Mouse (Mus musculus) midbrain, embryonic 14.5 days (tissue): ENCODE measurements around the gene Xxylt1. TPM values are rescaled to one million over a fixed set of nuclear protein-coding genes. Genes with fewer than 3 reads are reported as not detected.

ENCODE experiments used
- ATAC-seq: fragments of 200-750 bp; cut with Nextera tagmentation; 2 replicates; pipeline ENCODE4 v1.8.0; 2017; ENCODE audit warnings: moderate number of reproducible peaks, moderate library complexity; ENCODE audit not compliant: low FRiP score, low TSS enrichment
- DNase-seq: peaks from one replicate; pipeline ENCODE4 v3.0.0-alpha.2; 2015
- H3K27ac ChIP-seq: fragments of 300-500 bp; sonication (generic); replicated peaks from 2 replicates; pipeline ENCODE4 v1.5.1; 2014; ENCODE audit warnings: mild to moderate bottlenecking, low read depth, low read length, moderate library complexity
- H3K27me3 ChIP-seq: fragments of 300-500 bp; sonication (generic); 2 replicates; pipeline ENCODE4 v1.6.1; 2014; ENCODE audit warnings: low read length, control low read depth, mixed read lengths; ENCODE audit not compliant: control insufficient read depth, insufficient read depth
- H3K36me3 ChIP-seq: fragments of 300-500 bp; sonication (generic); 2 replicates; pipeline ENCODE4 v1.6.1; 2014; ENCODE audit warnings: low read length, control low read depth; ENCODE audit not compliant: control insufficient read depth, insufficient read depth
- H3K4me1 ChIP-seq: fragments of 300-500 bp; sonication (generic); 2 replicates; pipeline ENCODE4 v1.6.1; 2014; ENCODE audit warnings: mild to moderate bottlenecking, antibody characterized with exemption, low read length, control low read depth; ENCODE audit not compliant: control insufficient read depth, insufficient read depth
- H3K4me2 ChIP-seq: fragments of 300-500 bp; sonication (generic); 2 replicates; pipeline ENCODE4 v1.6.1; 2014; ENCODE audit warnings: mild to moderate bottlenecking, low read length, moderate library complexity
- H3K4me3 ChIP-seq: fragments of 300-500 bp; sonication (generic); replicated peaks from 2 replicates; pipeline ENCODE4 v1.5.1; 2014; ENCODE audit warnings: low read depth, low read length
- H3K9ac ChIP-seq: fragments of 300-500 bp; sonication (generic); replicated peaks from 2 replicates; pipeline ENCODE4 v1.6.1; 2014; ENCODE audit warnings: mild to moderate bottlenecking, low read length, moderate library complexity
- H3K9me3 ChIP-seq: fragments of 300-500 bp; sonication (generic); 2 replicates; pipeline ENCODE4 v1.6.1; 2016; ENCODE audit warnings: low read length, control low read depth, mixed read lengths; ENCODE audit not compliant: control insufficient read depth
- WGBS: fragments of 180-500 bp; shearing (Covaris S2); extraction: QIAGEN DNeasy Blood & Tissue Kit; methylation state at CpG from one replicate; pipeline ENCODE4 v1.1.7; 2014; 5-methylcytosine and 5-hydroxymethylcytosine counted together
- polyA plus RNA-seq: library from polyadenylated mRNA; unstranded; fragments of >200 nt; fragmentation: Nextera tagmentation; extraction: Ambion mirVana; gene quantifications from 2 replicates; pipeline ENCODE4 v1.2.1, GENCODE M21; 2014

Xxylt1 gene
- polyA plus RNA-seq, 1 experiment from 2014 or later, result 14.4 TPM

DNA sequence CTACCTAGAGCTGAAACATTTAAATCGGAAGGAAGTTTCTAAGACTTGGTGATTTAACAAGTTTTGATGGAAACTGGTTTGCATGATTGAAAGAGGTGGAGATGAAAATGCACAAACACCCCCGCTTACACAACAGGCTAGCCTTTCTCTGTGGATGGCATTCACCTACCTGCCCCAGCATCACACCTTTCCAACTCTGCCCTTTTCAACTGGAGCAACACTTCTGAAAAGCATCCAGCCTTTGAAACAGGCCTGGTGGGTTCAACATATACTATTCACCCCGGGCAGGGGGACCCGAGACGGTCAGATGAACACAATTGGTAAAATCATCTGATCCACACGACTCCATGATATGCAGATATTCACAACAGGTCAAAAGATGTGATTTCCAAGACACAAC lies 659 bp upstream of the Xxylt1 start:
- Histone ChIP-seq H3K9ac (no peak overlapping the region), H3K27me3 (no peaks in the 10 kb centered on the region), H3K9me3 (no peaks in the 10 kb centered on the region), H3K4me3 (0 out of 2 replicates have a peak overlapping the region, but pooled peaks have one; percentile 76), H3K36me3 (no peaks in the 10 kb centered on the region), H3K4me1 (peaks cover 11% of the 10 kb centered on the region), H3K4me2 (peak overlapping the region; percentile 96; the same call in 1 of the 2 replicates), H3K27ac (no peak overlapping the region)
- ATAC-seq, result no peak
- no peak for DNase-seq
- WGBS, result 66% methylated on average over 6 of the region's 6 CpGs

DNA sequence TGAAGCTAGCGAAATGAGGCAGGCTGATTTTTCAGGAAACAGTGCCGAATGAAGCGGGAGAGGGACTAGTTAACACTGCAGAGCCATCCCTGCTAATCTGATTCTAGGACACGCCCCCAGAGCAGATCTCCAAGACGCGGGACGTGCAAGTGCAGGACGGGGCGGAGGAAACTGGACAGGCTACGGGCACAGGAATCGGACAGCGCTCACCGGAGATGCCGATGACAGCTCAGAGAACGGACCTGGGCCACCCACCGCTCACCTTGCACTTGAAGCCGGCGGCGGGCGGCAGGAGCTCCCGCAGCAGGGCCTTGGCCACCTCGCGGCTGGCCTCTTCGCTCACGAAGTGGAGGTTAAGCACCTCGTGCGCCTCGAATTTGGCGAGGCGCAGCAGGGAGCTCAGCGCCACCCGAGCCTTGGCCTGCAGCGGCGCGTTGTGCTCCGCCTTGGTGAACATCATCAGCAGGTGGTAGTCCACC lies 620 bp downstream of the Xxylt1 start:
- WGBS, result under 1% methylated on average over 36 of the region's 36 CpGs
- peak; percentile 62 for ATAC-seq
- peaks cover 11% of the 10 kb centered on the region for H3K4me1 ChIP-seq
- peak; percentile 79 for DNase-seq
- H3K27me3 ChIP-seq, result no peaks in the 10 kb centered on the region
- peak overlapping the region; percentile 96 for H3K4me2 ChIP-seq
- peak overlapping the region; percentile 76 for H3K4me3 ChIP-seq
- H3K9me3 ChIP-seq, result no peaks in the 10 kb centered on the region
- H3K36me3 ChIP-seq, result no peaks in the 10 kb centered on the region
- H3K9ac ChIP-seq, result peak overlapping the region; percentile 70
- peak overlapping the region; percentile 88 for H3K27ac ChIP-seq

- 96% methylated on average over 5 of the region's 5 CpGs for WGBS
- H3K9me3 ChIP-seq, result no peaks in the 10 kb centered on the region
Measured at GRCm38 (mm10) chr16:31077396-31077795, 3.8 kb downstream of the Xxylt1 start.

DNA sequence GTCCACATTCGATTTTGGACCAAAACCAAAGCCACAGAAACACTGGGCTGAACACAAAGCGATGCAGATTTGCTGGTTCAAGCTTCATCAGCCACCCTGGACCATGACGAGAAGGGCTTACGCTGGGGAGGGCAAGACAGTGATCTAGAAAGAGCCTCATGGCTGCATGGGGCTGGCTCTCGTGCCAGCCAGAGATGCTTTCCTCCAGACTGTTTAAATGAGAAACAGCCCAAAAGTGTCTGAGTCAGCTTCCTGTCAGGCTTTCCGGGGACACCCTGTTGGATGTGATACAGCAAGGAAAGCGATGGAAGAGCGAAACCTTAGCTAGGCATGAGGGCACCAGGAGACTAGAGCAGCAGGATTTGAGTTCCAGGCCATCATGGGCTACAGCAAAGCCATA lies 4.8 kb downstream of the Xxylt1 start:
- Histone ChIP-seq H3K27me3 (no peaks in the 10 kb centered on the region), H3K36me3 (no peaks in the 10 kb centered on the region), H3K9me3 (no peaks in the 10 kb centered on the region), H3K9ac (no peak overlapping the region), H3K4me2 (no peak overlapping the region), H3K4me3 (no peak overlapping the region), H3K4me1 (peaks cover 11% of the 10 kb centered on the region), H3K27ac (no peak overlapping the region)
- ATAC-seq (no peak), DNase-seq (no peak)
- WGBS, result 93% methylated on average over 8 of the region's 8 CpGs

More at GRCm38 (mm10) chr16:31077396-31077795, 3.8 kb downstream of the Xxylt1 start:
- no peaks in the 10 kb centered on the region for H3K36me3 ChIP-seq
- peaks cover 11% of the 10 kb centered on the region for H3K4me1 ChIP-seq
- no peaks in the 10 kb centered on the region for H3K27me3 ChIP-seq
- DNase-seq (no peak), ATAC-seq (no peak)
- H3K4me3 ChIP-seq, result no peak overlapping the region
- H3K27ac ChIP-seq, result no peak overlapping the region
- no peak overlapping the region for H3K4me2 ChIP-seq
- no peak overlapping the region for H3K9ac ChIP-seq

DNA sequence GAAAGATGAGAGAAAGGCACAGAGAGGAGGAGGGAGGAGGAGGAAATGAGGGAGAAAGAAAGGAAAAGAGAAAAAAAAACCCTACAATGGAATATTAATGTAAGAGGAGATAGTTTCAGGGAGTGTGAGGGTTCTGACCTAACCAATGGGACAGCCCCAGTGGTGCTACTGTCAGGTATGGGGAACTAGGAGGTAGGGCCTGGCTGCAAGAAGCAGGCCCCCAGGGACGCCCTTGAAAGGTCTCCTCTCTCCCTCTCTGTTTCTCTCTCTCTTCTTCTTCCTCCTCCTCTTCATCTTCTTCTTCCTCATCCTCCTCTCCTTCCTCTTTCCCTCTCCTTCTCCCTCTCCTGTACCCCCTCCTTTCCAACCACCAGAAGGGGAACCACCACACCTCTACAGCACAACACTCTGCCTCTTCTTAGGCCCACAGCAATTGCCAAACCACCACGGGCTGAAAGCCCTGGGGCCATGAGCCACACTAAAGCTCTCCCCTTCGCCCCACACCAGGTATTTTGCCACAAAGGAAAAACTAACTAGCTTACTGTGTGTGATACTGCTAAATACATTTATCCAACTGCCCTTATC lies 6.8 kb downstream of the Xxylt1 start:
- no peak for ATAC-seq
- no peak overlapping the region for H3K9ac ChIP-seq
- no peaks in the 10 kb centered on the region for H3K9me3 ChIP-seq
- H3K4me3 ChIP-seq, result no peak overlapping the region
- no peak overlapping the region for H3K4me2 ChIP-seq
- DNase-seq, result no peak
- no peaks in the 10 kb centered on the region for H3K36me3 ChIP-seq
- 79% methylated on average over 3 of the region's 3 CpGs for WGBS
- no peaks in the 10 kb centered on the region for H3K27me3 ChIP-seq
- H3K27ac ChIP-seq, result no peak overlapping the region
- peaks cover 5% of the 10 kb centered on the region; the same call in 1 of the 2 replicates for H3K4me1 ChIP-seq

GRCm38 (mm10) chr16:31071731-31072130 lies 9.5 kb downstream of the Xxylt1 start:
- DNase-seq (no peak), ATAC-seq (no peak)
- H3K27me3 ChIP-seq, result no peaks in the 10 kb centered on the region
- H3K9me3 ChIP-seq, result no peaks in the 10 kb centered on the region
- H3K4me1 ChIP-seq, result peaks cover 3% of the 10 kb centered on the region; the same call in 1 of the 2 replicates
- no peak overlapping the region for H3K4me3 ChIP-seq
- H3K4me2 ChIP-seq, result no peak overlapping the region
- no peaks in the 10 kb centered on the region for H3K36me3 ChIP-seq
- WGBS, result 70% methylated on average over 6 of the region's 6 CpGs
- no peak overlapping the region for H3K27ac ChIP-seq
- H3K9ac ChIP-seq, result no peak overlapping the region

- WGBS, result 23% methylated on average over 21 of the region's 21 CpGs
Measured at GRCm38 (mm10) chr16:31070358-31071133, 10.7 kb downstream of the Xxylt1 start.

GRCm38 (mm10) chr16:31069211-31070166 lies 11.7 kb downstream of the Xxylt1 start:
- Histone ChIP-seq H3K4me1 (peaks cover 3% of the 10 kb centered on the region; the same call in 1 of the 2 replicates), H3K9me3 (no peaks in the 10 kb centered on the region), H3K27me3 (no peaks in the 10 kb centered on the region), H3K27ac (no peak overlapping the region), H3K4me2 (no peak overlapping the region), H3K9ac (no peak overlapping the region), H3K4me3 (no peak overlapping the region), H3K36me3 (no peaks in the 10 kb centered on the region)
- ATAC-seq, result no peak
- WGBS, result 87% methylated on average over 14 of the region's 14 CpGs
- DNase-seq, result no peak

More at GRCm38 (mm10) chr16:31070358-31071133, 10.7 kb downstream of the Xxylt1 start:
- no peak overlapping the region for H3K4me3 ChIP-seq
- peak overlapping the region; percentile 36; the same call in 1 of the 2 replicates for H3K9ac ChIP-seq
- H3K9me3 ChIP-seq, result no peaks in the 10 kb centered on the region
- H3K4me2 ChIP-seq, result peak overlapping the region; percentile 42
- H3K27ac ChIP-seq, result no peak overlapping the region
- no peaks in the 10 kb centered on the region for H3K27me3 ChIP-seq
- no peaks in the 10 kb centered on the region for H3K36me3 ChIP-seq
- ATAC-seq, result peak; percentile 76
- peak; percentile 91 for DNase-seq
- peaks cover 3% of the 10 kb centered on the region; the same call in 1 of the 2 replicates for H3K4me1 ChIP-seq
